10 mouse cellular contexts compared by ENCODE assay signal in genomic region chr7:30231328-30231668, GRCm38 (mm10). TPM values are rescaled to one million over a fixed set of nuclear protein-coding genes. Genes with fewer than 3 reads are reported as not detected.
DNase-seq lines count a peak whose midpoint lies in the region; ATAC-seq and TF ChIP-seq lines count a peak whose summit lies in the region.
"Had no signal": no experiment of that assay in that cellular context is flagged by ENCODE, and none has a peak within 500 bp of the region (broad histone marks: within the 10 kb centered on the region; RNA-seq: fewer than 3 reads in every experiment).

No protein-coding gene starts in this region.

- H3K9me3 ChIP-seq in kidney, embryonic 16.5 days (ENCODE audit: low read length) = no peaks in the 10 kb centered on the region
- H3K9me3 ChIP-seq in hindbrain, postnatal 0 days (ENCODE audit: low read length) = no peaks in the 10 kb centered on the region

- ATAC-seq in kidney, embryonic 16.5 days (ENCODE audit: low FRiP score, low TSS enrichment) = no peak
- ATAC-seq in hindbrain, postnatal 0 days = no peak; the same call in 1 of the 2 replicates

- peak overlapping the region; percentile 63 for H3ac ChIP-seq in myocyte (ENCODE audit: control insufficient read depth, insufficient read length)

- peak overlapping the region; percentile 75 for H3K4me2 ChIP-seq in kidney, embryonic 16.5 days (replicated peaks; ENCODE audit: low read depth, low read length)
- H3K4me2 ChIP-seq in hindbrain, postnatal 0 days (ENCODE audit: low read depth, low read length) = peak overlapping the region; percentile 72
- peak overlapping the region; percentile 84 for H3K4me2 ChIP-seq in myocyte (ENCODE audit: low read depth)

- peaks cover 8% of the 10 kb centered on the region for H3K79me2 ChIP-seq in myocyte (ENCODE audit: control insufficient read depth, insufficient read depth)

- H3K36me3 ChIP-seq in kidney, embryonic 16.5 days (ENCODE audit: insufficient read depth, low read length) = peaks cover 22% of the 10 kb centered on the region
- peaks cover 20% of the 10 kb centered on the region for H3K36me3 ChIP-seq in hindbrain, postnatal 0 days (ENCODE audit: insufficient read depth, low read length)
- no peaks in the 10 kb centered on the region for H3K36me3 ChIP-seq in myocyte (ENCODE audit: control insufficient read depth, insufficient read depth)

- TF ChIP-seq POLR2A in cortical plate, adult 2 months (IDR thresholded peaks at IDR 0.05; ENCODE audit: extremely low read depth, insufficient read depth, low read length) = no peak
- TF ChIP-seq POLR2A in myocyte (IDR thresholded peaks at IDR 0.05; ENCODE audit: insufficient read length, low read depth) = no peak

- no peaks in the 10 kb centered on the region for H3K27me3 ChIP-seq in kidney, embryonic 16.5 days (ENCODE audit: insufficient read depth, low read length)
- no peaks in the 10 kb centered on the region for H3K27me3 ChIP-seq in hindbrain, postnatal 0 days (ENCODE audit: insufficient read depth, low read length)
- no peaks in the 10 kb centered on the region for H3K27me3 ChIP-seq in myocyte (ENCODE audit: control insufficient read depth, insufficient read depth, insufficient read length)

- intact Hi-C loops in left cerebral cortex, postnatal 4 days (cut with DNase I) = no loop called here

- H3K4me1 ChIP-seq in kidney, embryonic 16.5 days (ENCODE audit: insufficient read depth, low read length) = peaks cover 17% of the 10 kb centered on the region
- peaks cover 1% of the 10 kb centered on the region; the same call in 1 of the 2 replicates for H3K4me1 ChIP-seq in cortical plate, adult 2 months (ENCODE audit: control insufficient read depth, insufficient read depth, low read length)
- H3K4me1 ChIP-seq in hindbrain, postnatal 0 days (ENCODE audit: insufficient read depth, low read length) = peaks cover 7% of the 10 kb centered on the region; the same call in 1 of the 2 replicates

- H3K4me3 ChIP-seq in kidney, embryonic 16.5 days (ENCODE audit: low read length) = peak overlapping the region; percentile 77
- peak overlapping the region; percentile 63 for H3K4me3 ChIP-seq in cortical plate, adult 2 months (ENCODE audit: insufficient read depth, low read length)
- H3K4me3 ChIP-seq in hindbrain, postnatal 0 days (ENCODE audit: low read length) = peak overlapping the region; percentile 66
- peak overlapping the region; percentile 97 for H3K4me3 ChIP-seq in myocyte

- H3K9ac ChIP-seq in kidney, embryonic 16.5 days (replicated peaks; ENCODE audit: low read length) = peak overlapping the region; percentile 83
- peak overlapping the region; percentile 64 for H3K9ac ChIP-seq in hindbrain, postnatal 0 days (replicated peaks; ENCODE audit: low read length)

- no peak for TF ChIP-seq CTCF in cortical plate, adult 2 months (IDR thresholded peaks at IDR 0.05; ENCODE audit: extremely low read depth, insufficient read depth, low read length)
- no peak for TF ChIP-seq CTCF in hindbrain, postnatal 0 days (IDR thresholded peaks at IDR 0.05; ENCODE audit: low read depth)

- DNase-seq in kidney, adult 18-20 months = no peak
- DNase-seq in hindbrain, postnatal 0 days (ENCODE audit: low spot score) = no peak
- DNase-seq in ovary, postnatal 36 days (ENCODE audit: low spot score) = no peak
- DNase-seq in thymus, postnatal 14 days = no peak
- DNase-seq in left cerebral cortex, postnatal 4 days = no peak

- WGBS in kidney, embryonic 16.5 days = under 1% methylated on average over 16 of the region's 16 CpGs
- 1% methylated on average over 16 of the region's 16 CpGs for WGBS in hindbrain, postnatal 0 days

- no peak overlapping the region for H3K27ac ChIP-seq in kidney, embryonic 16.5 days (ENCODE audit: low read length)
- no peak overlapping the region for H3K27ac ChIP-seq in cortical plate, adult 2 months (ENCODE audit: insufficient read depth, low read length)
- H3K27ac ChIP-seq in hindbrain, postnatal 0 days = peak overlapping the region; percentile 94

TF ChIP-seq in myocyte, 11 proteins besides CTCF, POLR2A, EP300 and RAD21:
- TF ChIP-seq REST (IDR thresholded peaks at IDR 0.05; ENCODE audit: insufficient read depth, insufficient read length) (no peak), E2F4 (IDR thresholded peaks at IDR 0.05; ENCODE audit: insufficient read depth) (no peak), CEBPB (IDR thresholded peaks at IDR 0.05; ENCODE audit: insufficient read depth, poor library complexity, severe bottlenecking) (no peak), POLR2AphosphoS2 (IDR thresholded peaks at IDR 0.05; ENCODE audit: insufficient read length, low read depth) (no peak), MAX (IDR thresholded peaks at IDR 0.05; ENCODE audit: low read depth) (no peak), MYOG (IDR thresholded peaks at IDR 0.05; ENCODE audit: control insufficient read depth in 1 of 3, insufficient read depth in 1 of 3, insufficient read length in 2 of 3, low read depth in 2 of 3) (no peak), USF1 (IDR thresholded peaks at IDR 0.05; ENCODE audit: low read depth) (no peak), TCF3 (IDR thresholded peaks at IDR 0.05; ENCODE audit: insufficient read length, low read depth) (no peak), SRF (IDR thresholded peaks at IDR 0.05; ENCODE audit: control insufficient read depth, insufficient read length, low read depth) (no peak), TCF12 (IDR thresholded peaks at IDR 0.05; ENCODE audit: insufficient read depth, poor library complexity, severe bottlenecking) (no peak), MYOD1 (IDR thresholded peaks at IDR 0.05; ENCODE audit: control insufficient read depth in 1 of 3, insufficient read length in 2 of 3, low read depth in 2 of 3) (no peak)
TF ChIP-seq in myocyte: peak in this region for 0.

RNA-seq across cellular contexts. Expression of gene Polr2i, which starts 0.5 kb away (rescaled TPM):
- 145 and 146 TPM in 2 replicates for polyA plus RNA-seq in kidney, embryonic 16.5 days (2015; fragmentation: Nextera tagmentation; extraction: Ambion mirVana)
- 152 and 157 TPM in 2 replicates for polyA plus RNA-seq in cortical plate, adult 2 months (2012; rRNA removed)
- total RNA-seq in hindbrain, postnatal 0 days (2014; rRNA removed) = 65.9 and 98.4 TPM in 2 replicates
- 177 and 189 TPM in 2 replicates for polyA plus RNA-seq in hindbrain, postnatal 0 days (2015; fragmentation: Nextera tagmentation; extraction: Ambion mirVana)
- polyA plus RNA-seq in myocyte (2012; fragmentation: generic; extraction: Trizol) = 174 TPM
- total RNA-seq in left cerebral cortex, postnatal 4 days (2021) = 10 to 100 TPM; 94.9 to 96.9 TPM

RNA-seq across cellular contexts. Expression of gene Tbcb, which starts 0.8 kb away (rescaled TPM):
- polyA plus RNA-seq in kidney, embryonic 16.5 days (2015; fragmentation: Nextera tagmentation; extraction: Ambion mirVana) = 180 and 206 TPM in 2 replicates
- polyA plus RNA-seq in cortical plate, adult 2 months (2012; rRNA removed) = 136 and 139 TPM in 2 replicates
- 123 and 129 TPM in 2 replicates for total RNA-seq in hindbrain, postnatal 0 days (2014; rRNA removed)
- polyA plus RNA-seq in hindbrain, postnatal 0 days (2015; fragmentation: Nextera tagmentation; extraction: Ambion mirVana) = 466 and 473 TPM in 2 replicates
- polyA plus RNA-seq in myocyte (2012; fragmentation: generic; extraction: Trizol) = 147 TPM
- 100 to 1,000 TPM; 229 to 238 TPM for total RNA-seq in left cerebral cortex, postnatal 4 days (2021)

RNA-seq across cellular contexts. Expression of gene Ovol3, which starts 4.2 kb away (rescaled TPM):
- polyA plus RNA-seq in kidney, embryonic 16.5 days (2015; fragmentation: Nextera tagmentation; extraction: Ambion mirVana) = not detected in 2 replicates
- polyA plus RNA-seq in cortical plate, adult 2 months (2012; rRNA removed) = 0.15 TPM in 1 of 2 replicates, not detected in the other
- not detected in 2 replicates for total RNA-seq in hindbrain, postnatal 0 days (2014; rRNA removed)
- not detected in 2 replicates for polyA plus RNA-seq in hindbrain, postnatal 0 days (2015; fragmentation: Nextera tagmentation; extraction: Ambion mirVana)
- polyA plus RNA-seq in myocyte (2012; fragmentation: generic; extraction: Trizol) = not detected
- not detected for total RNA-seq in left cerebral cortex, postnatal 4 days (2021)
- total RNA-seq: adrenal gland, adult 18-20 months; layer of hippocampus, postnatal 14 days had no signal

RNA-seq across cellular contexts. Expression of gene Capns1, which starts 32.7 kb away (rescaled TPM):
- polyA plus RNA-seq in kidney, embryonic 16.5 days (2015; fragmentation: Nextera tagmentation; extraction: Ambion mirVana) = 105 and 111 TPM in 2 replicates
- 254 and 279 TPM in 2 replicates for polyA plus RNA-seq in cortical plate, adult 2 months (2012; rRNA removed)
- total RNA-seq in hindbrain, postnatal 0 days (2014; rRNA removed) = 289 and 322 TPM in 2 replicates
- 83.8 and 84.6 TPM in 2 replicates for polyA plus RNA-seq in hindbrain, postnatal 0 days (2015; fragmentation: Nextera tagmentation; extraction: Ambion mirVana)
- polyA plus RNA-seq in myocyte (2012; fragmentation: generic; extraction: Trizol) = 622 TPM
- 100 to 1,000 TPM; 193 to 198 TPM for total RNA-seq in left cerebral cortex, postnatal 4 days (2021)

RNA-seq across cellular contexts. Expression of gene Cox7a1, which starts 47.4 kb away (rescaled TPM):
- 11.7 and 13.8 TPM in 2 replicates for polyA plus RNA-seq in kidney, embryonic 16.5 days (2015; fragmentation: Nextera tagmentation; extraction: Ambion mirVana)
- 7.4 TPM in 2 replicates for polyA plus RNA-seq in cortical plate, adult 2 months (2012; rRNA removed)
- not detected in 2 replicates for total RNA-seq in hindbrain, postnatal 0 days (2014; rRNA removed)
- polyA plus RNA-seq in hindbrain, postnatal 0 days (2015; fragmentation: Nextera tagmentation; extraction: Ambion mirVana) = 8.1 and 9.7 TPM in 2 replicates
- 112 TPM for polyA plus RNA-seq in myocyte (2012; fragmentation: generic; extraction: Trizol)
- 1 to 10 TPM; 1.5 to 2.0 TPM for total RNA-seq in left cerebral cortex, postnatal 4 days (2021)
